ENCODE assay signal across 29 mouse cellular contexts in the genomic region with DNA sequence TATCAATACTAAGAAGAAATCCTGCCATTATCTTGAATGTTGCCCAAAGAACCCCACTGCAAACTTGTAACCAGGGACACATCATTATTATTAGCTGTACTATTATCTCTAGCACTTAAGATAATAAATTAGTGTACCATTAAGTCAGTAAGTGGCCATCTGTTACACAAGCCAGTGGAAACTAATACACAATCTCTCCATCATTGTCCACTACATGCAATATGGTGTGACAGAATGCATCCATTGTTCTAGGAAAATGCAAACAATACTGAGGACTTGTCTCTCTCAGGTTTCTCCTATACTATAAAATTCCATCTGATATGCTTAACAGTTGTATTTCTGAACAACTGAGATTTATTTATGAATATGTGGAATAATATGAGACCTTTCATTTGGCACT.
DNase-seq lines count a peak whose midpoint lies in the region; ATAC-seq lines count a peak whose summit lies in the region.
"Had no signal": no experiment of that assay in that cellular context is flagged by ENCODE, and none has a peak within 500 bp of the region (broad histone marks: within the 10 kb centered on the region; RNA-seq: fewer than 3 reads in every experiment).

No protein-coding gene starts in this region.

- no peaks in the 10 kb centered on the region for H3K9me3 ChIP-seq in hindbrain, embryonic 11.5 days (ENCODE audit: control insufficient read depth, low read length)
- H3K9me3 ChIP-seq in hindbrain, embryonic 12.5 days (replicated peaks) = no peaks in the 10 kb centered on the region
- no peaks in the 10 kb centered on the region for H3K9me3 ChIP-seq in hindbrain, embryonic 14.5 days (ENCODE audit: control insufficient read depth, low read length)
- no peaks in the 10 kb centered on the region for H3K9me3 ChIP-seq in hindbrain, embryonic 16.5 days (ENCODE audit: control insufficient read depth, low read length)
- no peaks in the 10 kb centered on the region for H3K9me3 ChIP-seq in neural tube, embryonic 12.5 days
- no peaks in the 10 kb centered on the region for H3K9me3 ChIP-seq in neural tube, embryonic 13.5 days
- H3K9me3 ChIP-seq: embryonic facial prominence, embryonic 13.5 days; embryonic facial prominence, embryonic 15.5 days; forebrain, embryonic 10.5 days; forebrain, embryonic 12.5 days; G1E had no signal

- no peaks in the 10 kb centered on the region for H3K4me1 ChIP-seq in hindbrain, embryonic 11.5 days (replicated peaks; ENCODE audit: control insufficient read depth, insufficient read depth, low read length)
- no peaks in the 10 kb centered on the region for H3K4me1 ChIP-seq in hindbrain, embryonic 12.5 days
- H3K4me1 ChIP-seq in hindbrain, embryonic 14.5 days (replicated peaks; ENCODE audit: control insufficient read depth, insufficient read depth, low read length) = no peaks in the 10 kb centered on the region; the same call in 1 of the 2 replicates
- no peaks in the 10 kb centered on the region; the same call in 1 of the 2 replicates for H3K4me1 ChIP-seq in hindbrain, embryonic 16.5 days (ENCODE audit: control insufficient read depth, insufficient read depth, low read depth, low read length)
- H3K4me1 ChIP-seq in neural tube, embryonic 12.5 days = no peaks in the 10 kb centered on the region
- peaks cover 4% of the 10 kb centered on the region; the same call in 1 of the 2 replicates for H3K4me1 ChIP-seq in neural tube, embryonic 13.5 days (replicated peaks)
- H3K4me1 ChIP-seq: embryonic facial prominence, embryonic 13.5 days; embryonic facial prominence, embryonic 15.5 days; forebrain, embryonic 10.5 days; forebrain, embryonic 12.5 days had no signal

- no peak overlapping the region for H3K4me3 ChIP-seq in hindbrain, embryonic 11.5 days (ENCODE audit: low read depth, low read length)
- no peak overlapping the region for H3K4me3 ChIP-seq in hindbrain, embryonic 12.5 days
- no peak overlapping the region for H3K4me3 ChIP-seq in hindbrain, embryonic 14.5 days (replicated peaks; ENCODE audit: low read length)
- no peak overlapping the region for H3K4me3 ChIP-seq in hindbrain, embryonic 16.5 days (ENCODE audit: low read length)
- no peak overlapping the region for H3K4me3 ChIP-seq in neural tube, embryonic 12.5 days
- H3K4me3 ChIP-seq in neural tube, embryonic 13.5 days = no peak overlapping the region
- H3K4me3 ChIP-seq: embryonic facial prominence, embryonic 13.5 days; embryonic facial prominence, embryonic 15.5 days; erythroblast, embryonic 14.5 days; forebrain, embryonic 10.5 days; forebrain, embryonic 12.5 days had no signal

- H3K9ac ChIP-seq in hindbrain, embryonic 11.5 days (ENCODE audit: low read depth, low read length) = no peak overlapping the region
- no peak overlapping the region for H3K9ac ChIP-seq in hindbrain, embryonic 12.5 days
- no peak overlapping the region for H3K9ac ChIP-seq in hindbrain, embryonic 14.5 days
- no peak overlapping the region for H3K9ac ChIP-seq in hindbrain, embryonic 16.5 days (ENCODE audit: low read depth, low read length)
- H3K9ac ChIP-seq in neural tube, embryonic 12.5 days = no peak overlapping the region
- H3K9ac ChIP-seq in neural tube, embryonic 13.5 days = no peak overlapping the region
- H3K9ac ChIP-seq: embryonic facial prominence, embryonic 13.5 days; embryonic facial prominence, embryonic 15.5 days; forebrain, embryonic 12.5 days had no signal

- H3K27me3 ChIP-seq in hindbrain, embryonic 11.5 days (ENCODE audit: control insufficient read depth, insufficient read depth, low read length) = no peaks in the 10 kb centered on the region
- no peaks in the 10 kb centered on the region for H3K27me3 ChIP-seq in hindbrain, embryonic 12.5 days
- no peaks in the 10 kb centered on the region for H3K27me3 ChIP-seq in hindbrain, embryonic 14.5 days (ENCODE audit: control insufficient read depth, insufficient read depth, low read length)
- H3K27me3 ChIP-seq in hindbrain, embryonic 16.5 days (replicated peaks; ENCODE audit: control insufficient read depth, insufficient read depth, low read length) = no peaks in the 10 kb centered on the region
- no peaks in the 10 kb centered on the region for H3K27me3 ChIP-seq in neural tube, embryonic 12.5 days (replicated peaks)
- no peaks in the 10 kb centered on the region for H3K27me3 ChIP-seq in neural tube, embryonic 13.5 days
- H3K27me3 ChIP-seq: CH12.LX; embryonic facial prominence, embryonic 13.5 days; embryonic facial prominence, embryonic 15.5 days; forebrain, embryonic 12.5 days; Patski had no signal

- no peak overlapping the region for H3K27ac ChIP-seq in hindbrain, embryonic 11.5 days (ENCODE audit: low read depth, low read length)
- H3K27ac ChIP-seq in hindbrain, embryonic 12.5 days = no peak overlapping the region
- H3K27ac ChIP-seq in hindbrain, embryonic 14.5 days = 0 out of 2 replicates have a peak overlapping the region, but pooled peaks have one; percentile 14
- H3K27ac ChIP-seq in hindbrain, embryonic 16.5 days (ENCODE audit: low read depth, low read length) = no peak overlapping the region
- no peak overlapping the region for H3K27ac ChIP-seq in neural tube, embryonic 12.5 days
- peak overlapping the region; percentile 54 for H3K27ac ChIP-seq in neural tube, embryonic 13.5 days (replicated peaks)
- H3K27ac ChIP-seq: embryonic facial prominence, embryonic 13.5 days; embryonic facial prominence, embryonic 15.5 days; forebrain, embryonic 10.5 days; forebrain, embryonic 12.5 days had no signal

- H3K4me2 ChIP-seq in hindbrain, embryonic 11.5 days (replicated peaks; ENCODE audit: low read depth, low read length) = no peak overlapping the region
- H3K4me2 ChIP-seq in hindbrain, embryonic 12.5 days (replicated peaks) = no peak overlapping the region
- no peak overlapping the region for H3K4me2 ChIP-seq in hindbrain, embryonic 14.5 days (replicated peaks)
- H3K4me2 ChIP-seq in hindbrain, embryonic 16.5 days (ENCODE audit: low read length) = no peak overlapping the region
- H3K4me2 ChIP-seq in neural tube, embryonic 12.5 days (replicated peaks) = no peak overlapping the region
- no peak overlapping the region for H3K4me2 ChIP-seq in neural tube, embryonic 13.5 days
- H3K4me2 ChIP-seq: embryonic facial prominence, embryonic 13.5 days; embryonic facial prominence, embryonic 15.5 days; forebrain, embryonic 12.5 days had no signal

- no peak for DNase-seq in hindbrain, embryonic 11.5 days (ENCODE audit: low spot score)
- no peak for DNase-seq in hindbrain, embryonic 14.5 days (ENCODE audit: low spot score)
- no peak for DNase-seq in neural tube, embryonic 10.5 days (ENCODE audit: extremely low spot score, low spot score)
- DNase-seq in adrenal gland, postnatal 14 days = no peak
- DNase-seq: adrenal gland, adult 8-10 months; adrenal gland, postnatal 25 days; B cell, adult 2 months; cerebellum, adult 11 months; cerebellum, adult 18-20 months; cerebellum, adult 8-10 months; cerebellum, adult 9-11 months; cerebellum, postnatal 14 days; cerebellum, postnatal 36 days; embryo, embryonic 11 days had no signal

- H3K36me3 ChIP-seq in hindbrain, embryonic 11.5 days (ENCODE audit: control insufficient read depth, insufficient read depth, low read length) = no peaks in the 10 kb centered on the region
- H3K36me3 ChIP-seq in hindbrain, embryonic 12.5 days = no peaks in the 10 kb centered on the region
- no peaks in the 10 kb centered on the region for H3K36me3 ChIP-seq in hindbrain, embryonic 14.5 days (replicated peaks; ENCODE audit: control insufficient read depth, insufficient read depth)
- H3K36me3 ChIP-seq in hindbrain, embryonic 16.5 days (ENCODE audit: control insufficient read depth, insufficient read depth, low read length) = no peaks in the 10 kb centered on the region
- no peaks in the 10 kb centered on the region for H3K36me3 ChIP-seq in neural tube, embryonic 12.5 days
- H3K36me3 ChIP-seq in neural tube, embryonic 13.5 days = no peaks in the 10 kb centered on the region
- H3K36me3 ChIP-seq: embryonic facial prominence, embryonic 13.5 days; embryonic facial prominence, embryonic 15.5 days; forebrain, embryonic 10.5 days; forebrain, embryonic 12.5 days; G1E had no signal

- peak; percentile 64; the same call in 1 of the 2 replicates for ATAC-seq in hindbrain, embryonic 11.5 days (ENCODE audit: low FRiP score)
- ATAC-seq in hindbrain, embryonic 12.5 days (ENCODE audit: low FRiP score) = no peak
- ATAC-seq in hindbrain, embryonic 14.5 days (ENCODE audit: low FRiP score) = no peak
- ATAC-seq in hindbrain, embryonic 16.5 days = no peak
- ATAC-seq in neural tube, embryonic 12.5 days (ENCODE audit: low FRiP score, low read depth) = 0 out of 2 replicates have a peak, but pooled peaks have one; percentile 37
- ATAC-seq in neural tube, embryonic 13.5 days (ENCODE audit: low read depth) = peak; percentile 51; the same call in 1 of the 2 replicates
- ATAC-seq: activated CD4-positive, CD25-positive, alpha-beta regulatory T cell, adult 4 months; CD4-positive, CD25-positive, alpha-beta regulatory T cell, adult 4 months; forebrain, embryonic 14.5 days; Patski had no signal

Comparison
In these comparisons a context has a peak if more than half of its experiments do, and no peak if none do; other contexts are left out.
1. ATAC-seq: peak in hindbrain, embryonic 11.5 days (single experiment), neural tube, embryonic 12.5 days (single experiment) and neural tube, embryonic 13.5 days (single experiment); none in hindbrain, embryonic 12.5 days (single experiment), hindbrain, embryonic 14.5 days (single experiment) and hindbrain, embryonic 16.5 days (single experiment).
2. H3K27ac ChIP-seq: peak in hindbrain, embryonic 14.5 days (single experiment) and neural tube, embryonic 13.5 days (single experiment); none in hindbrain, embryonic 11.5 days (single experiment), hindbrain, embryonic 12.5 days (single experiment), hindbrain, embryonic 16.5 days (single experiment) and neural tube, embryonic 12.5 days (single experiment).